Mouse (Mus musculus) T-helper 1 cell (primary cell): ENCODE measurements around the gene Cds1.
"Not testable (repeated sequence)": the region's sequence is repeated elsewhere in the genome, so short reads cannot be mapped to it uniquely, and the experiment has no call there.

Experiments
- in situ Hi-C: fragments of 300-600 bp; cut with MboI, MseI; formaldehyde crosslinking; loops from one replicate; pipeline ENCODE4 v1.15.1; 2025; ENCODE audit warnings: high pct_unique_total_duplicates

The Cds1 gene

DNA sequence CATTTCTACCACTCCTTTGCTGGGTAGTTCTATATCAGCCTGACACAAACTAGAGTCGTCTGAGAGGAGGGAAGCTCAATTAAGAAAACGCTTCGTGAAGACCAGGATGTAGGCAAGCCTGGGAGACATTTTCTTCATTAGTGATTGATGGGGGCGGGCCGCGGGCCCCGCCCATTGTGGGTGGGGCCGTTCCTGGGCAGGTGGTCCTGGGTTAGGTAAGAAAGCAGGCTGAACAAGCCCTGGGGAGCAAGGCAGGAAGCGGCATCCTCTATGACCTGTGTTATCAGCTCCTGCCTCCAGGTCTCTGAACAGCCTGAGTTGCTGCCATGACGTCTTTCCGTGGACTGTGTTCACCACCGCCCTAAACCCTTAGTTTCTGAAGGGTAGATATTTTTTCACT lies 62.5 kb downstream of the Cds1 start:
- in situ Hi-C loops: no loop called here

DNA sequence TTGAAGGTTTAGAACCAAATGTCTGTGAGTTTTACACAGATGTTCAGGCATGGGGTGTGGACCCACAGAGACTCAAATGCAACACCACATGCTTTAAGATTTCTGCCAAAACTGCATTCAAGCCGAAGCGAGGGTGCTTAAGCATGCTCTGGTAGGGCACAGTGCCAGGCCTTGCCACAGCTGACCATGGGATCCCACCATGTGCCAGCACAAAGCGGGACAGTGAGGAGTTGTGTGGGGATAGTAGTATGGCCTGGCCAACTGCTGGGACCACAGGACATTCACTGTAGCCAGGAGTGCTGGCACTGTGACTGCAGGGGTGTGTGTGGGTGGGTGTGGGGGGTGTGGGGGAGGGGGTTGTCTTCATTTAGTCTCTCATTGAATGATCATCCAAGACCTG lies 64.0 kb downstream of the Cds1 start:
- in situ Hi-C loops: no loop called here

DNA sequence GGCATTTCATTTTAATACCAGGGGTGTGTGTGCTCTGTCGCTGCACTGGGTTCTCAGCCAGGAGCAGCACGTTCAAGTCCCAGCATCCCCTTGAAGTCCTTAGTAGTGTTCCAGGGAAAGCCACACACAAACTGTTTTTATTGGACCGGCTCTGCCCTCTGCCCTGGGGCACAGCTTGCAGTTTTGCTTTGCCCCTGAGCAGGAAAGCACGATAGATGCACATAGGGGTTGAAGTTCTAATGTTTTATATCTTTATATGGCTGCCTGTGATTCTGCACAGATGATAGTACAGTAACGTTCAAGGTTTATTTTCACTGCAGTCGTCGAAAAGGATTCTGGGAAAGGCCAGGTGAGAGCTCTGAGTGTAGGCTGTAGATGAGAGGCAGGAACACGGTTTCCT lies 65.2 kb downstream of the Cds1 start:
- in situ Hi-C loops: no loop called here

DNA sequence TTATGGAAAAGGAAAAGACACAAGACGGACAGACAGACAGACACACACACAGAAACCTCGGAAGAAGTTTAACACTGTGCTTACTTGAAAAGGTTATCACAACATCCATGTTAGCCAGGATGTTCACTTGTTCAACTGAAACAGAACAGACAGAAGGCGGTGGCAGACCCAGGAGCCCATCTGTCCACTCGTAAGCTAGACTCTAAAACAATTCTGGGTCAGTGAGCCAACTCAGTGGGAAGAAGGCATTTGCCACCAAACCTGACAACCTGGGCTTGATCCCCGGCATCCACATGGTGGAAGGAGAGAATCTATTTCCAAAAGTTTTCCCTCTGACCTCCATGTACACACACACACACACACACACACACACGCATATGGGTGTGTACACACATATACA lies 67.1 kb downstream of the Cds1 start:
- in situ Hi-C loops: no loop called here

DNA sequence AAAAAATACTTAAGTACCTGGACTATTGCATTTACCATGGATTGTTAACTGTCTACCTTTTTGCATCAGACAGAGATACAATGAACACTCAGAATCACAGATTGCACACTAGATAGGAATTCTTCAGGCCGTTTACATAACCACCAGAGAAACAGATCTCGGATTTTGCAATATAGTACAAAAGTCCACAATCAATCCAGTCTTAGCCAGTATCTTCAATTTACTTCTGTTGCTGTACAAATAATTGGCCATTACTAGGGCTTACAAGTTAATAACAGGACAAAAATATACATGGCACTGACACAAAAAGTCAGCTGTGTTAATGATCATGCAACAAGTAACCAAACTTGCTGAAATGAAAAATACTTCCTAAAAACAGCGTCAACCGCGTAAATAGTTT lies 68.1 kb downstream of the Cds1 start:
- in situ Hi-C loops: no loop called here

DNA sequence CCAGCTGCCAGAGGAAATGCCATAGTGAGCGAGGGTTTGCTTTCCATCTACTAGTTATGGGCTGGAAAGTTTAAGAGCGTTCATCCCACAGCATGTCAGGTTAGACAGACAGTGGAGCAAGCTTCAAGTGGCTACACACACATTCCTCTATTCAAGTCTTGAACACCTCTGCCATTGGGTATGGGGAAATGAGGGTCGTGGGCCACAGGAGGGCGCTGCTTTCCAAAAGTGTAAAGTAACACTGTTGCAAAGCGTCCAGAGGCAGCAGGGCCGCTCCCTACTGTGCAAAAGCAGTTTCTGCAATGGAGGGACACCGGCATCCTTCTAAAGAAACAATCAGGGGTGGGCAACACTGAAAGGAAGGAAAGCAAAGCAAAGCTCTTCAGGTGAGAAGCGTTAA lies 68.9 kb downstream of the Cds1 start:
- in situ Hi-C loops: no loop called here

DNA sequence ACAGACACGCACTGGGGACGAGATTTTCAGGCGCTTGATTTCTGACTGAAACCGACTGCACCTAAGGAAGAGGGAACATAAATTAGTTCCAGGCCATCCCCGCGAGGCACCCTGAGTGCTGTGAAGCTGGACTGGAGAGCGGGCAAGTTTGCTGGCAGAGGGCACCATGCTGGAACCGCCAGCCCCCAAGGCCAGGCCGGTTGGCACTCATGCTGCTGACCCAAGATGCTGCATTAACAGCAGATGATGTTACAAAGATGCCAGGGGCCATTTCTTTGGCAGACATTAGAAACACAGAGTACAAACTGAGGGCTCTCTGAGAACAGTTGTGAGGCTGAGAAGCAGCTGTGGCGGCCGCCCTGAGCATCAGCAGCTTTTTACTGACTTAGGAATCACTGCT lies 71.3 kb downstream of the Cds1 start:
- in situ Hi-C loops: no loop called here

DNA sequence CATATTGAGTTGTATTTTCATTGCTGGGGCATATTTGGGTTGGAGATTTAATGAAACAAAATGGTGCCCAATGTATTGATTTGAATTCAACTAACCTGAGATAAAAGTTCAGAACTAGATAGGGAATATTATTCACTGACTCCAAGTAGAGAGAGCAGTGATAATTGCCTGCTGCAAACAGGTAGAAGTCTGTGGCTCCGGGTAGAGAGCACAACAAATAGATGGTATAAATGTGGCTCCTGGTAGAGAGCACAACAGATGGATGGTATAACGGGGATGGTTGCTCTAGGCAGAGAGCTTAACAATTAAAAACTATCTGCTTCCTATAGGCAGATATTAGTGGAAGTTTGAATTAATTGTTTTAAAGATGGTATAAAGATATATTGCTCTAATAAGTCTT lies 72.7 kb downstream of the Cds1 start:
- in situ Hi-C loops: not testable (repeated sequence)

DNA sequence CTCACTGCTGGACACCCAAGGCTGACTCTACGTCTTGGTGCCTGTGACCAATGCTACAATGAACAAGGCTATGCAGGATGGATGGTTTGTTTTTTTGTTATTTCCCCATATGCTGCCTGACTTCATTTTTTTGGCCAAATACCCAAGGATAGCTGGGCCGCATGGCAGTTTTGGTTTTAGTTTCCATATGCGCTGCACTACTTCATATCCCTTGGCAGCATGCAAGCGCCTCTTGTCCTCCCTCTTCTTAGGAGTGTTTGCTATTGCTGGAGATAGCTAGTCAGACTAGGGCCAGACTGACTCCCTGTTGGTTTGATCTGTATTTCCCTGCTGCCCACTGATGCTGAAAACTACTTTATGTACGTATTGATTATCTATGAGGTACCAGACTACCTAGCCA lies 75.5 kb downstream of the Cds1 start:
- in situ Hi-C loops: no loop called here

DNA sequence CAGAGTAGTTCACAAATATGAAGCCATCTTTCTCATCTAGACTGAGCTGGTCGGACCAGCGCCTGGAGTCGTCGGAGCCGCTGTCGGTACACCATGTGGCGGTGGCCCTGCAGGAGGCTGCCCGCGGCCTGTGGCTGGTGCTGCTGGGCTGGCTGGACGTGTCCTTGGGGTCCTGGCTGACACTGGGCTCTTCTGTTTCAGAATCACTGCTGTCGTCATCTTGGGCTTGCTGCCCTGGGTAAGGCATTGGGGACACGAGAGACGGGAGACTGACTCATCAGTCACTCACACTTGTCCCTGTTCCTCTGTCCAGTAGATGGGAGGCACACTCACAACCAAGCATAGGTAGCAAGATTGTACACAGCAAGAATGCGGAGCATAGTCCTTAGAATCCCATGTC lies 80.1 kb downstream of the Cds1 start:
- in situ Hi-C loops: no loop called here

DNA sequence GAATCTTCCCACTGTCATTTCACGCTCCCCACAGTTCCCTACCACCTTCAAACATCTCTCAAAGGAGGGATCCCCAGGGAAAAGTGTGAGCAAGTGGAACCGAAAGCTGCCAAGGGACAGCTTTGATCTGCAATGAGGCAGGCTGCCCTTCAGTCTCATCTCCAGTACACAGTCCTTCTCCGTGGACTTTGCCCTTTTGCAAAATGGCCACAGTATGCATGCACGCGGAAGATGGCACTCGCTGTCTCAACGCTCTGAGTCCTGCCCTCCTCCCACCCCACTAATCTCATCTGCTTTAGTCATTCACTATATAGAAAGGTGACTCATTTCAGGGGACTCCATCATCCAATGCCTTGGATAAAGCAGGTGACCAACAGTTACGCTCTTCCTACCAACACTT lies 81.0 kb downstream of the Cds1 start:
- in situ Hi-C loops: no loop called here

DNA sequence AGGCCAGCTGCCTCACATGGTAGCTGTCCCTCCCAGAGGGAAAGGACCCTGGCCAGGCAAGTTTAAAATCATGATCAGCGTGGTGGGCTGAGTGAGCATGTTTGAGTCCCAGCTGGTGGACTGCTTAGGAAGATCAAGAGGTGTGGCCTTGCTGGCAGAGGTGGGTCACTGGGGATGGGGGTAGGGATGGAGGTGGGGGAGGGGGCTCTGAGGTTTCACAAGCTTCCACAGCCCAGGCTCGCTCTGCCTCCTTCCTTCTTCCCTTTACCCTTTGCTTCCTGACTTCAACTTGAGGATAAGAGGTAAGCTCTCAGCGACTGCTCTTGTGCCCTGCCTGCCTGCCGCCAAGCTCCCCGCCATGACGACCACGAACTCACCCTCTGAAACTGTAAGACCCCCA lies 82.4 kb downstream of the Cds1 start:
- in situ Hi-C loops: no loop called here

DNA sequence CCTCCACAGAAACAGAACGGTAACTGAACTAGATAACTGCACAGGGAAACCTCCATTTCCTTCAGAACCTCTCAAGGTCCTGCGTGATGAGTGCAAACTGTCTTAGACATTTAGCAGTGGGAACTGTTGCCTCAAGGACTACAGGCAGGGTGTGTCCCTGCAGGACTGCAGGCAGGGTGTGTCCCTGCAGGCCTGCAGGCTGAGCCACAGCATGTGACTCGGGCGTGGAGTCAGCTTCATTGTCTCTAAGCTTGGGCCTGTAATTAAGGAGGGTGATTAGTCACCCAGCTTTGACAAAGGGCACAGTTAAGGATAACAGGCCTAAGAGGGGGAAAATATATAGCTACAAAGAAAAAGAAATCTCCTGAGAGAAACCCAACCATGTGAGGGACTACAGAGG lies 82.8 kb downstream of the Cds1 start:
- in situ Hi-C loops: no loop called here

DNA sequence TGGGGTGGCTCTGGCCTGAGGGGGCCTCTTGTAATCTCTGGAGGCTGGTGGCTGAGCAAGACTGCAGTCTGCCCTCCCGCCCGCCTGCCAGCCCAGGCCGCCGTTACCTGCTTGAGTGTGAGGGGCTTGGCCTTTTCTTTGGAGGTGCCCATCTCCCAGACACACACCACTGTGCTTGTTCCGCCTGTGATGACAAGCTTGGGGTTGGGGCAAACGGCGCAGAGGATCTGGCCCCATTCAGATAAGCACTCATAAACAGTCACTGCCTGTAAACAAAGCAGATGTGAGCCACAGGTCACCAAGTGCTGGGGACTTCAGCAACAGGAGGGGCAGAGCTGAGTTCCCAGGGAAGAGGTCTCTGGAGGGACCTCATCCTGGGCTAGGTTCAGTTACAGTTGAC lies 86.2 kb downstream of the Cds1 start:
- in situ Hi-C loops: no loop called here

DNA sequence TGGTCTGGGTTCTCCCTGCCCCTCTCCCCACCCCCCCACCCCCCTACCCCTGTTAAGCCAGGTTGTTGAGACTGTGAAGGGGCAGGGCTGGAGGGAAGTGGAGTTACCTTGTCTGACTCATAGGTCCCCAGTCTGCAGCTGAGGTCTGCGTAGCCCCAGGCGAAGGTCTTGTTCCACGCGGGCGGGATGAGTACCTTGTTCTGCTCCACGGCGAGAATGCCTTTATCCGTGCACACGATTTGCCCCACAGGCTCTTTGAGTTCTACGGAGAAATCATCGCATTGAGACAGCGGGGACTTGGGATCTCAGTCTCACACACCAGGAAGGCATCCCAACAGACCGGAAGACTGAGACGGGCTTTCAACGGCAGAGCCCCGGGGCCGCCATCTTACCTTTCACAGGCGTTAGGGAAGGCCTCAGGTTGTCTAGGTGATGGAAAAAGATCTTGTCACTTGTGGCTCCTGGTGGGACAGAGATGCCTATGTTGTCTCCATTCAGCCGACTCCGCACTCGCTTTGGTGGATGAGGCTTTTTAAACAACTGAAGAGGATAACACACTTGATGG lies 87.3 kb downstream of the Cds1 start:
- in situ Hi-C loops: no loop called here

DNA sequence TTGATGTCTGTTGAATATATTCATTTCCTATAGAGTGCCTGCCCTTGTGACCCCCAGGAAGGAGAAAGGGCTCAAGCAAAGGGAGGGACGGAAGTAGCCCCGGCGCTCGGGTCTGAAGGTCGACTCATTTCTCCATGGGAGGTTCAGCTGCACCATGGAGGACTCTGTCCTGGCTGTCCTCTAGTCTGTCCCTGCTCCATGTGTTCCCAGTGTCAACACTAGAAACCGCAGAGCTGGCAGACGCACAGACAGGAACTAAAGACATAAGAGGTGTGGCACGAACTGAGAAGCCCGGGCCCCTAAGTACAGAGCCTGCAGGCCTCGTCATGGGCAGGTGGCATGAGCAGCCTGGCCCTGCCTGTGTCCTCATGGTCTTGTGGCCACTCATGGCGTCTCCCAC lies 89.2 kb downstream of the Cds1 start:
- in situ Hi-C loops: no loop called here

DNA sequence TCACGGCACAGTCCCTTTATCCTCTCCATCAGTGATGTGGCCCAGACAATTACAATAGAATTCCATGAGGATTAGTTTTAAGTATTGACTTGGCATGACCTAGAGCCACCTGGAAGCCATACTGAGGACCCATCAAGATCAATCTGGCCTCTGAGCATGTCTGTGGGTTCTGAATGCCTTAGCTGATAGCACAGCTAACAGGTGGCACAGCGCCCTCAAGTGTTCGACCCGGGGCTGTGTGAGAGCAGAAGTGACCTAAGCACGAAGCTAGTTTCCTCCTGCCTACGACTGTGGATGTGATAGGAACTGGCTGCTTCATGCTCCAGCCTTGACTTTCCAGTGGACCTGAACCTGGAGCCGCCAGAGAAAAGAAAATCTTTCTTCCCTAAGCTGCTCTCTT lies 89.7 kb downstream of the Cds1 start:
- in situ Hi-C loops: no loop called here

DNA sequence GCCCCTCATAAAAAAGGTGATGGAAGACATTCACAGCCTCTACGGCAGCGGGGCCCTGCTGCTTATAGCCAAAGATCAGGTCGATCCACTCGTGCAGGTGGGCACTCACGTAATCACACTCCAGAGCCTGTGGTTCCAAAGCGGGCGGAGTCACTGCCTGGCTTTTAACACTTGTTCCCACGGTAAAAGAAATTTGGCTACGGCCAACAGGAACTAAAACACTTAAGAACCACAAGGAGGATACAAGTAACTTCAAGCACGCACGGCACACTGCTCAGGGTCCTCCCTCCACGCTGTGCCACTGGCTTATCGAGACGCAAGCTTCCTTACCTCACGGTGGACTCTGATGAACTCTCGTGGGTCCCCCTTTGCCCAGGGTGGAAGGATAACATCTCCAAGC lies 90.5 kb downstream of the Cds1 start:
- in situ Hi-C loops: no loop called here

DNA sequence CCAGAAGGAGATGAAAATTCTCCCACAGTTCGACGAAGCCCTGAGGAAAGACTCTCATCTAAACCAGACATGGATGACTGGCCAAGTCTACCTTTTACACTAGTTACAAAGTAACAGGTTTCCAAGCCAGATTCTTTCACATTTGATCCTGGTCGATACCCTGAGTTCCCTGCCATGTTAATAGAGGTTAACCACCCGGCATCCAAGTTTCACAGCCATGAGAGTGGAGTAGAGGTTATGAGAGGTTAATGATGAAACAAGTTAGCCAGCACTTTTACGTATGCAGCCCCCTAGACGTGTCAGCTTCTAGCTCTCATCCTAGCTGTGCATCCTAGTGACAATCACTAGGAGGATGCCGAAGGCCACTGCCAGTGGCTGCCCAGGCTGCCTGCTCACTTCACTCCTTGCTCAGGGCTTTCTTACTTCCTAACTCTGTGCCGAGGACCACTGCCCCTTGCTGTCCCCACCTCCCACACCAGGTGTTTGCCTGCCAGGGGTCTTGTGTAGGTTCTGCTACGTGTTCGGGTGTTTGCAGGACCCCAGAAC lies 94.0 kb downstream of the Cds1 start:
- in situ Hi-C loops: no loop called here

DNA sequence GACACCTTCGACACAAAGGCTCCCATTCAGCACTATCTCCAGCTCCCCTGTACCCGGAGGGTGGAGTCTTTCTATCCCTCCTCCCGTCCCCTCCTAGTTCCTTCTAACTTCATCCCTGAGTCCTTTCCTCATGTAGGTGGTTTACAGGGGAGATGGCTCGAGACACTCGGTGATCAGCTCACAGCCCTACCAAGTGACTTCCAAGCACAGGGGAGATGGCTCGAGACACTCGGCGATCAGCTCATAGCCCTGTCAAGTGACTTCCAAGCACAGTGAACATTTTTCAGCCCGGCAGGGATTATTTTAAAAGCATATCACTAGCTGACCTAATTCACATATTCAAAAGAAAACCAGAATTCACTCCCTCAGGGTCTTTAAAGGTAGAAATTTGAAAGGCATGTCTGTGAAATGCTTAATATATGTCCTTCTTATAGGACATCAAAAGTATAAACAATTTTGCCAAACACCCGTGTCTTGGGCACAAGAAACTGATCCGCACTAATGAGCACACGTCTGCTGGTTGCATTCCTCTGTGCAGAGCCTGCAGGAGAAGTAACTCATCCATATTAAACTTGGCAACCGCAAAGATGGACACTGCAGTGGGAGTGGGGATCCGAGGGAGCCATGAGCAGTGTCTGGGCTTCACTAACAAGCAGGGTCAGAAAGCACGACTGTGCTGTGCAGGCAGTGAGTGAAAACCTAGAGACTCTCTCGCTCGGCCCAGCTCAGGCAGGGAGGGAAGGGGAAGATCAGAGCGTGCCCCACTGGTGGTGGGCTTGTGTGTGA lies 97.0 kb downstream of the Cds1 start:
- in situ Hi-C loops: no loop called here

DNA sequence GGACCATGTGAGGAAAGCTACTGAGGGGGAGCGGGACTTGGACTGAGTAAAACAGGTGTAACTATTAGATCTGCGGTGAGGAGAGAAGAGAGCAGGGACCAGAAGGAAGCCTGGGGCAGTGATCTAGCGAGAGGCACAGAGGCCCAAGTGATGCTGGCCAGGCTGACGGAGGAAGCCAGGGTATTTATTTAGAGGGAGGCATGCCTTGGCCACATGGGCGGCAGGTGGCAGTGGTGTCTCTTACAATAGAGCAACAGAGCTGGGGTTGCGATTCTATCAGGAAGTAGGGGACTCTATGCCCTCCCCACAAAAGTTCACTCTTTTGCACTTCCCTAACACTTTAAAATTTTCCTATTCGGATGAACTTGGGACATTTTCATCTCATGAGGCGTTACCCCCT lies 97.7 kb downstream of the Cds1 start:
- in situ Hi-C loops: no loop called here

DNA sequence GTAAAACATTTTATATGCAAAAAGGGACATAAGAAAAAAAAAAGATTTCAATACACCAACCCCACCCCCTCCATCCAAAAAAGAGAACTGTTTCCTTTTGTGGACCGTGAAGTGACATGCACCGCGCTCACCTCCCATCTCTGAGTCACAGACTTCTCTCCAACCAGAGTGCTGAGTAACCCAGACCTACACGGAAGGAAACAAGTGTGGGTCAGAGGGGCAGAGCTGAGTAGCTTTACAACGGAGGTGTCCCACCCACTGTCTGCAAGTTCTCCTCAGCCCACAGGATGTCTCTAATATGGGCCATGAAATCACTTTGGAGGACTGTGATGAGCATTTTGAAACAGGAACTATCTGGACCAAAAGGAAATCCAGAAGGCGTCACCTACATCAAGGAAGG lies 99.0 kb downstream of the Cds1 start:
- in situ Hi-C loops: no loop called here

DNA sequence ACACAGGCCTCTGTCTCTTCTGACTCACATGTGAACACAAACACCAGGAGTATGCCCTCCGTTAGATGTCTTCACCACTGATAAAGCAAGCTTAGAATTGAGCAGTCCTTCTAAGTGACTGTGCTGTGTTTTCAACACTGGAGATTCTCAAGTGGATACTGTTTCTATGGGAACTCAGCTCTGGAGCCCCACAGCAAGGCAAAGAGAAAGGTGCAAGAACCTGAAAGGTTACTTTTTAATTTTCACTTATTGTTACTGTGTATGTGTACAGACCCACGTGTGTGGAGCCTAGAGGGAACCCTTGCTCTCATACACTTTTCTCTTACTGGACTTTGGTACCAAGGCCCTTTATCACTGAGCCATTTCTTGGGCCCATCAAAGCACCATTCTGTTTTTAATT lies 101.8 kb downstream of the Cds1 start:
- in situ Hi-C loops: no loop called here
